Mouse (Mus musculus) cerebellum, adult 11 months (tissue): ENCODE results near the gene Tmem233.
A peak's percentile ranks its signal among the peaks of the same experiment; 100 is the strongest.

ENCODE experiments used
- DNase-seq: peaks from one replicate; pipeline ENCODE4 v3.0.0; 2022

The Tmem233 gene

DNA sequence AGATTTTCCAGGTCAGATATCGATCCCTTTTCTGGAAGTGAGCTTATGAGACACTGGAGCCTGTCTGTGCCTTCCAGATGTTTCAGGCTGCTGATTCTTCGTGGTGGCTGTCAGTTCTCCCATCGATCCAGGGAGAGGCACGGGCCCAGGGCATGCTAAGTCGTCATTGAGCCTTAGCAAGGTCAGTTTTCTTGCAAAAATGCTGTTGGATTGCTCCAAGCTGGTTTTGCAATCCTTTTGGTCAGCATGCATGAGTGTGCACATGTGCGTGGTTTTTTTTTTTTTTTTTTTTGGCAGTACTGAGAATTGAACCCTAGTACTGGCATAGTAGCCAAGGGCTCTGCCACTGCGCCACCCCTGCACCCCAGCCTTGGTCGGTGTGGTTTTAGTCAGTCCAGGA lies 79.9 kb downstream of the Tmem233 start:
- DNase-seq = no peak

DNA sequence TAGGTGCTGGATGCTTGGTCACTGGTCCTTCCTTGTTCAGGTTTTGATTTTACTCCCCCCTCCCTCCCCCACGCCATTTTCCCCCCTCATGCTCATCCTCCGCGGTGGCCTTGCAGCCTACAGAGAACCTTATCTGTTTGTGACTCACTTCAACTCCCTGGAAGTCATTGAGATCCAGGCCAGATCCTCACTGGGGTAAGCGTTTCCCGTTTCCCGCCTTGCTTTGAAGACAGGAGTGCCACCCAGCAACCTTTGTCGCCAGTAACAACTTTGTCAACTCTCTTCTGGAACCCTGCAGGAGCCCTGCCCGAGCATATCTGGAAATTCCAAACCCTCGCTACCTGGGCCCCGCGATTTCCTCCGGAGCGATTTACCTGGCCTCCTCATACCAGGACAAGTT lies 85.7 kb downstream of the Tmem233 start:
- DNase-seq = no peak

DNA sequence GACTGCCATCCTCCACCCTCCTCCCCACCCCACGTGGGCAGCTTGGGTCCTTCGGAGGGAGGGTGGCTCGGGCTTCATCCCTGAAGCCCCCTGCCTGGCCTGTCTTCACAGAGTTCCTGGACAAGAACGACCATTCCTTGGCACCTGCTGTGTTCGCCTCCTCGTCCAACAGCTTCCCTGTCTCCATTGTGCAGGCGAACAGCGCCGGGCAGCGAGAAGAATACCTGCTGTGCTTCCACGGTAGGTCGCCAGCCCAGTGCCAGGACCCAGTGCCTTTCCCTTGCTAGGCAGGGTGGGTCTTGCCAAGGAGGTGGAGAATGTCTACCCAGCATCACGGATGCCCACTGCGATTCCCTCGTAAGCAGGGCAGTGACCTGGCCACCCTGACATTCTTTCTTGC lies 88.9 kb downstream of the Tmem233 start:
- peak; percentile 20 for DNase-seq

DNA sequence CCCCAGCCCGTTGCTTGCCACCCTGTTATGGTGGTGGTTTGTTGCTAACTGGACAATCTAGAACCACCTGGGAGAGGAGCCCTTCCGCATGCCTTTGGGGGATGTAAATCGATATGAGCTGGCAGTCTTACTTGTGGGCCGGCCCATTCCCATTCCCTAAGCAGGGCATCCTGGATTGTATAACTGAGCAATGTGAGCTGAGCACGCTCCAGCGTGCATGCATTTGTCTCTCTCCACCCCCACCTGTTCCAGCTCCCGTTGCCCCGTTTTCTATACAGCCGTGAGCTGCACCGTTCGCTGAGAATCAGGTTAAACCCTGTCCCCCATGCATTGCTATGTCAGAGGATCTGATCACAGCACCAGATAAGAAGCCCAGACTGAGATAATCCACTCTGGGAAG lies 91.3 kb downstream of the Tmem233 start:
- DNase-seq = no peak
